Mouse (Mus musculus): Measurements from ENCODE around the gene Chpf. TPM values are rescaled to one million over a fixed set of nuclear protein-coding genes. Genes with fewer than 3 reads are reported as not detected.

The Chpf gene
- 25.1 and 29.8 TPM in 2 replicates for polyA plus RNA-seq (2016; fragmentation: Nextera tagmentation; extraction: Ambion mirVana)

GRCm38 (mm10) chr1:75478916-75479634 is at the start of gene Chpf, which contains the start of gene Tmem198:
TSS of gene Chpf (minus strand) at chr1:75479307.
TSS of gene Tmem198 (plus strand) at chr1:75479532.
- under 1% methylated on average over 76 of the region's 76 CpGs for WGBS
- DNase-seq (ENCODE audit: low spot score), result peak; percentile 99
- peaks cover 43% of the 10 kb centered on the region for H3K36me3 ChIP-seq
- no peaks in the 10 kb centered on the region for H3K9me3 ChIP-seq
- peaks cover 67% of the 10 kb centered on the region for H3K27me3 ChIP-seq (ENCODE audit: insufficient read depth, poor library complexity, severe bottlenecking)
- H3K4me3 ChIP-seq, result peak within 1 kb of the TSS; percentile 88
- peaks cover 52% of the 10 kb centered on the region for H3K4me1 ChIP-seq (replicated peaks)
- H3K27ac ChIP-seq, result peak within 1 kb of the TSS; percentile 89

DNA sequence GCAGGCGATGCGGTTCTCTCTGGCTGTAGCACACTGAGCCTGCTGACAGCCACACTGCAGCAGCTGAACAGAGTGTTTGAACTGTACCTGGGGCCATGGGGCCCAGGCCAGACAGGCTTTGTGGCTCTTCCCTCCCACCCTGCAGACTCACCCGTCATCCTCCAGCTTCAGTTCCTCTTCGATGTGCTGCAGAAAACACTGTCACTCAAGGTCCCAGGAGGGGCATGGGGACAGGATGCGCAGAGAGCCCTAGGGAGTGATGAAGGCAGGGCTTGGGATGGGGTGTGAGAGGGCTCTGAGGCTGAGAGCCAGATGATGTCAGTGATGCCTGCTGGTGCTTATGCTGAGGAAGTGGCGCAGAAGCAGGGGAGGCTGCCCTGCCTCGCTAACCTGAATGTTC is 45.6 kb upstream of the Chpf start:
- Histone ChIP-seq H3K27ac (no peak overlapping the region), H3K4me3 (no peak overlapping the region), H3K27me3 (ENCODE audit: insufficient read depth, poor library complexity, severe bottlenecking) (no peaks in the 10 kb centered on the region), H3K4me1 (replicated peaks) (peaks cover 12% of the 10 kb centered on the region), H3K9me3 (no peaks in the 10 kb centered on the region), H3K36me3 (peaks cover 50% of the 10 kb centered on the region)
- 92% methylated on average over 7 of the region's 7 CpGs for WGBS
- DNase-seq (ENCODE audit: low spot score), result no peak

DNA sequence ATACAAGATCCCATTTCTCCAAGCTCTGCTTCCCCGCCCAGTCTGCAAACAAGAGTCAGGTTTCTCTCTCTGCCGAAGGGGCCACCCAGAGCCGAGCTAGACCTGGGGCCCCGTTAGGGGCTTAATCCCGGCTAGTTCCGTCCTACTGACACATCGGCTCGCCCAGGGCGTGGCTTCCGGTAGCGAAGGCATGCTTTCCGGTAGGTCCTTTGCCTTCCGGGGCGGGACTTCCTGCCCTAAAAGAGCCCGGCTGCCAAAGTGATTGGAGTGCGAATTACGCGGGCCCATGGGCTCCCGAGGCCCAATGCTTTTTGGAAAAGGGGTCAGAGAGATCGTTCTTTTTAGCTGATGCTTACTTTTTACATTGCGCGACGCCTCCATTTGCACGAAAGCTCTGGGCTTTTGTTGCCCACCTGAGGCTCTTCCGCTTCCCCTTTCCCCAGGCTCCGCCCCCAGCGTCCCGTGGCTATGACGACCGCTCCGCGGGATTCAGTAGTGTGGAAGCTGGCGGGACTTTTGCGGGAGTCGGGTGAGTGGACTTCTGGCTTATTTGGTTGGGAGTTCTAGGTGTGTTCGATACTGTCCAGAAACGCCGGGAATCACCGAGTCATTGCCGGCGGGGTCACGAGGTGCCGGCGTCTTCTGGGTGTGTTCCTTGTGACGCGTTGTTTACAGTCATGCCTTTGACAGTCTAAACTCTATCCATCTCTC is 42.4 kb upstream of the Chpf start, which contains the start of gene Stk11ip:
TSS of gene Stk11ip (plus strand) at position 209 of the 711 bp plus-strand sequence.
- DNase-seq (ENCODE audit: low spot score), result peak; percentile 96
- H3K4me1 ChIP-seq (replicated peaks), result peaks cover 12% of the 10 kb centered on the region
- peaks cover 18% of the 10 kb centered on the region for H3K36me3 ChIP-seq
- peak within 1 kb of the TSS; percentile 77 for H3K4me3 ChIP-seq
- under 1% methylated on average over 46 of the region's 46 CpGs for WGBS
- H3K27ac ChIP-seq, result peak within 1 kb of the TSS; percentile 88
- no peaks in the 10 kb centered on the region for H3K27me3 ChIP-seq (ENCODE audit: insufficient read depth, poor library complexity, severe bottlenecking)
- no peaks in the 10 kb centered on the region for H3K9me3 ChIP-seq

GRCm38 (mm10) chr1:75519576-75519975 is 40.5 kb upstream of the Chpf start:
- H3K36me3 ChIP-seq, result peaks cover under 1% of the 10 kb centered on the region; the same call in 1 of the 2 replicates
- no peaks in the 10 kb centered on the region for H3K9me3 ChIP-seq
- H3K27ac ChIP-seq, result no peak overlapping the region
- H3K4me3 ChIP-seq, result no peak overlapping the region
- no peaks in the 10 kb centered on the region for H3K27me3 ChIP-seq (ENCODE audit: insufficient read depth, poor library complexity, severe bottlenecking)
- DNase-seq (ENCODE audit: low spot score), result no peak
- 89% methylated on average over 5 of the region's 5 CpGs for WGBS
- H3K4me1 ChIP-seq (replicated peaks), result peaks cover 12% of the 10 kb centered on the region

- H3K4me3 ChIP-seq, result no peak overlapping the region
- H3K9me3 ChIP-seq, result no peaks in the 10 kb centered on the region
- H3K27me3 ChIP-seq (ENCODE audit: insufficient read depth, poor library complexity, severe bottlenecking), result no peaks in the 10 kb centered on the region
- no peak for DNase-seq (ENCODE audit: low spot score)
- no peak overlapping the region; the same call in 1 of the 2 replicates for H3K27ac ChIP-seq
- 87% methylated on average over 4 of the region's 4 CpGs for WGBS
- no peaks in the 10 kb centered on the region for H3K36me3 ChIP-seq
- peaks cover 12% of the 10 kb centered on the region for H3K4me1 ChIP-seq (replicated peaks)
Observed at GRCm38 (mm10) chr1:75518427-75518826, 39.3 kb upstream of the Chpf start.

DNA sequence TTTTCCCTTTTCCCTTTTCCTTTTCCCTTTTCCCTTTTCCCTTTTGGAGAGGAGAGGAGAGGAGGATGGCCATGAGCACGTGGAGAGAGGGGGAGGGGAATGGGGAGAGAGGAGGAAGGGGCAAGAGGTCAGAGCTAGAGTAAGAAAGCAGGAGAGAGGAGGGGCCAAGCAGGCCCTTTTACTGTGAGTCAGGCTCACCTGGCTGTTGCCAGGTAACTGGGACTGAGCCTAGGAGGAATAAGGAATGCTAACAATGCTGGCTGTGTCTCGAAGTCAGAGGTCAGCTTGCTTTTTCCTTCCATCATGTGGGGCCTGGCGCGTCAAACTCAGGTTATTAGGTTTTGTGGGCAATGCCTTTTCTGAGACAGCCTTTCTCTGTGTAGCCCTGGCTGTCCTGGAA is 38.9 kb upstream of the Chpf start:
- peaks cover 12% of the 10 kb centered on the region for H3K4me1 ChIP-seq (replicated peaks)
- H3K4me3 ChIP-seq, result no peak overlapping the region
- no peaks in the 10 kb centered on the region for H3K27me3 ChIP-seq (ENCODE audit: insufficient read depth, poor library complexity, severe bottlenecking)
- no peak overlapping the region for H3K27ac ChIP-seq
- DNase-seq (ENCODE audit: low spot score), result no peak
- 46% methylated on average over 4 of the region's 4 CpGs for WGBS
- no peaks in the 10 kb centered on the region for H3K36me3 ChIP-seq
- H3K9me3 ChIP-seq, result no peaks in the 10 kb centered on the region

GRCm38 (mm10) chr1:75516703-75517380 is 37.7 kb upstream of the Chpf start:
- peaks cover 5% of the 10 kb centered on the region for H3K4me1 ChIP-seq (replicated peaks)
- no peaks in the 10 kb centered on the region for H3K9me3 ChIP-seq
- no peaks in the 10 kb centered on the region for H3K36me3 ChIP-seq
- H3K27me3 ChIP-seq (ENCODE audit: insufficient read depth, poor library complexity, severe bottlenecking), result no peaks in the 10 kb centered on the region
- 85% methylated on average over 15 of the region's 15 CpGs for WGBS
- no peak for DNase-seq (ENCODE audit: low spot score)
- H3K4me3 ChIP-seq, result no peak overlapping the region
- no peak overlapping the region for H3K27ac ChIP-seq

DNA sequence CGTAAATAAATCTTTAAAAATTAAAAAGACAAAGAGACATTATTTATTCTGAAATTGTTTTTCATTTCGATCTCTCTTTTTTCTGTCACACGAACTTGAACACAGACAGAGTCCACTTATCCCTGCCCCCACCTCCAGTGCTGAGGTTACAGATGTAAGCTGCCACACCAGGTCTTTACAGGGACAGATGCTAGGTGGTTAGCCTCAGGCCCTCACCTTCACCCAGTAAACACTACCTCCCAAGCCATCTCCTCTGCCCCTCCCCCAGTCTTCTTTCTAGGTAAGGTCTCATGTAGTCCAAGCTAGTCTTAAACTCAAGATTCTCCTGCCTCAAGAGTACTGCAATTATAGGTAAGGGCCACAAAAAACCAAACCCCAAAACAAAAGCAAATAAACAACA is 33.4 kb upstream of the Chpf start:
- 95% methylated on average over 3 of the region's 3 CpGs for WGBS
- Histone ChIP-seq H3K4me3 (no peak overlapping the region), H3K36me3 (no peaks in the 10 kb centered on the region), H3K4me1 (replicated peaks) (peaks cover 35% of the 10 kb centered on the region), H3K27ac (no peak overlapping the region), H3K27me3 (ENCODE audit: insufficient read depth, poor library complexity, severe bottlenecking) (peaks cover 33% of the 10 kb centered on the region), H3K9me3 (no peaks in the 10 kb centered on the region)
- DNase-seq (ENCODE audit: low spot score), result no peak

GRCm38 (mm10) chr1:75511437-75512210 is 32.5 kb upstream of the Chpf start:
- Histone ChIP-seq H3K4me1 (replicated peaks) (peaks cover 44% of the 10 kb centered on the region), H3K4me3 (no peak overlapping the region), H3K27ac (peak overlapping the region; percentile 19), H3K36me3 (no peaks in the 10 kb centered on the region), H3K27me3 (ENCODE audit: insufficient read depth, poor library complexity, severe bottlenecking) (peaks cover 43% of the 10 kb centered on the region), H3K9me3 (no peaks in the 10 kb centered on the region)
- DNase-seq (ENCODE audit: low spot score), result peak; percentile 30
- WGBS, result 50% methylated on average over 4 of the region's 4 CpGs

- Histone ChIP-seq H3K9me3 (no peaks in the 10 kb centered on the region), H3K36me3 (no peaks in the 10 kb centered on the region), H3K27me3 (ENCODE audit: insufficient read depth, poor library complexity, severe bottlenecking) (peaks cover 57% of the 10 kb centered on the region), H3K4me1 (replicated peaks) (peaks cover 59% of the 10 kb centered on the region), H3K27ac (no peak overlapping the region), H3K4me3 (no peak overlapping the region)
- 74% methylated on average over 5 of the region's 5 CpGs for WGBS
- DNase-seq (ENCODE audit: low spot score), result no peak
Observed at GRCm38 (mm10) chr1:75510154-75510553, 31.0 kb upstream of the Chpf start.

GRCm38 (mm10) chr1:75509586-75509985 is 30.5 kb upstream of the Chpf start:
- no peak overlapping the region for H3K4me3 ChIP-seq

GRCm38 (mm10) chr1:75507006-75507405 is 27.9 kb upstream of the Chpf start, which contains the start of gene Inha:
TSS of gene Inha (plus strand) at chr1:75507077.
- peak within 1 kb of the TSS; percentile 90 for H3K4me3 ChIP-seq
- peaks cover 83% of the 10 kb centered on the region for H3K27me3 ChIP-seq (ENCODE audit: insufficient read depth, poor library complexity, severe bottlenecking)
- 72% methylated on average over 10 of the region's 10 CpGs for WGBS

More at GRCm38 (mm10) chr1:75509586-75509985, 30.5 kb upstream of the Chpf start:
- no peaks in the 10 kb centered on the region for H3K36me3 ChIP-seq
- WGBS, result 53% methylated on average over 20 of the region's 20 CpGs
- H3K27ac ChIP-seq, result 0 out of 2 replicates have a peak overlapping the region, but pooled peaks have one; percentile 40
- DNase-seq (ENCODE audit: low spot score), result no peak
- H3K9me3 ChIP-seq, result no peaks in the 10 kb centered on the region
- H3K27me3 ChIP-seq (ENCODE audit: insufficient read depth, poor library complexity, severe bottlenecking), result peaks cover 63% of the 10 kb centered on the region
- H3K4me1 ChIP-seq (replicated peaks), result peaks cover 65% of the 10 kb centered on the region

More at GRCm38 (mm10) chr1:75507006-75507405, 27.9 kb upstream of the Chpf start, which contains the start of gene Inha:
- peaks cover 79% of the 10 kb centered on the region for H3K4me1 ChIP-seq (replicated peaks)
- H3K36me3 ChIP-seq, result peaks cover 18% of the 10 kb centered on the region
- H3K9me3 ChIP-seq, result no peaks in the 10 kb centered on the region
- DNase-seq (ENCODE audit: low spot score), result no peak
- H3K27ac ChIP-seq, result peak within 1 kb of the TSS; percentile 95

All from hindbrain, embryonic 10.5 days (tissue).